Mouse (Mus musculus) kidney, adult 2 months (tissue): ENCODE measurements around the gene Igf2bp1.

ENCODE experiments used
- CTCF ChIP-seq: fragments of 200-500 bp; conservative IDR thresholded peaks from 2 replicates; pipeline ENCODE4 v1.5.1; 2011; ENCODE audit warnings: low read depth, mild to moderate bottlenecking, control low read depth, low read length, moderate library complexity, mixed read lengths; ENCODE audit not compliant: insufficient read depth, insufficient read length
- POLR2A ChIP-seq: fragments of 200-500 bp; IDR thresholded peaks from one replicate; pipeline ENCODE4 v1.6.1; 2011; ENCODE audit warnings: low read depth, low read length, control low read depth

DNA sequence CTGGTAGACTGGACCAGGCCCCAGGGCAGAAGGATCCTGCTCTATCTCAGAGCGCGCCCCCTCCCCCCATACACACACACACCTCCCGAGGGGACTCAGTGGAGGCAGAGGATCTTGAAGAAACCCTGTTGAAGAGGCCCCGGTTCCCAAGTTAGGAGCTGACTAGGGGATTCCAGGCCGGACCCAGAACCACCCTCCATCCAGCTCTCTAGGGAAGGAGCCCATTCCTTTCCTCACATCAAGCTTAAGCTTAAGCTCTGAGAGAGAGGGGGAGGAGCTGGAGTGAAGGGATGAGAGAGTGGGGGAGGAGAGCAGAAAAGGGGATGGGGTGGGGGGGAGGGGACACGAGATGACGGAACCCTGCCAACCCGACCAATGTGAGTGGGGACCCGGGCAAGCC, 47.5 kb downstream of the Igf2bp1 start:
- TF ChIP-seq CTCF (no peak), POLR2A (no peak)
